Mouse (Mus musculus) neural tube, embryonic 11.5 days (tissue): ENCODE measurements around the gene Ttc38. TPM values are rescaled to one million over a fixed set of nuclear protein-coding genes. Genes with fewer than 3 reads are reported as not detected.
"Not testable (repeated sequence)": the region's sequence is repeated elsewhere in the genome, so short reads cannot be mapped to it uniquely, and the experiment has no call there.

Source experiments
- ATAC-seq: fragments of 200-750 bp; cut with Nextera tagmentation; 2 replicates; pipeline ENCODE4 v1.8.0; 2017; ENCODE audit warnings: moderate number of reproducible peaks, mild to moderate bottlenecking, moderate TSS enrichment, moderate library complexity; ENCODE audit not compliant: insufficient read depth, low FRiP score, low TSS enrichment
- DNase-seq: peaks from one replicate; pipeline ENCODE4 v3.0.0-alpha.2; 2015; ENCODE audit warnings: low spot score
- H3K27ac ChIP-seq: fragments of 300-500 bp; sonication (generic); 2 replicates; pipeline ENCODE4 v1.5.1; 2014; ENCODE audit warnings: low read depth, mild to moderate bottlenecking, low read length
- H3K27me3 ChIP-seq: fragments of 300-500 bp; sonication (generic); 2 replicates; pipeline ENCODE4 v1.6.1; 2014; ENCODE audit warnings: mild to moderate bottlenecking, low read length, mixed read lengths; ENCODE audit not compliant: control insufficient read depth, insufficient read depth
- H3K36me3 ChIP-seq: fragments of 300-500 bp; sonication (generic); 2 replicates; pipeline ENCODE4 v1.6.1; 2014; ENCODE audit warnings: mild to moderate bottlenecking, low read length, moderate library complexity, mixed read lengths; ENCODE audit not compliant: control insufficient read depth, insufficient read depth
- H3K4me1 ChIP-seq: fragments of 300-500 bp; sonication (generic); 2 replicates; pipeline ENCODE4 v1.6.1; 2014; ENCODE audit warnings: low read length, mixed read lengths; ENCODE audit not compliant: control insufficient read depth, insufficient read depth
- H3K4me2 ChIP-seq: fragments of 300-500 bp; sonication (generic); 2 replicates; pipeline ENCODE4 v1.6.1; 2014; ENCODE audit warnings: low read depth, mild to moderate bottlenecking, moderate library complexity
- H3K4me3 ChIP-seq: fragments of 300-500 bp; sonication (generic); 2 replicates; pipeline ENCODE4 v1.5.1; 2014; ENCODE audit warnings: low read depth, low read length
- H3K9ac ChIP-seq: fragments of 300-500 bp; sonication (generic); 2 replicates; pipeline ENCODE4 v1.6.1; 2014; ENCODE audit warnings: mild to moderate bottlenecking, low read length
- H3K9me3 ChIP-seq: fragments of 300-500 bp; sonication (generic); 2 replicates; pipeline ENCODE4 v1.6.1; 2016; ENCODE audit warnings: low read length; ENCODE audit not compliant: control insufficient read depth
- WGBS: fragments of 180-500 bp; shearing (Covaris S2); extraction: QIAGEN DNeasy Blood & Tissue Kit; methylation state at CpG from one replicate; pipeline ENCODE4 v1.1.7; 2014; 5-methylcytosine and 5-hydroxymethylcytosine counted together
- polyA plus RNA-seq: library from polyadenylated mRNA; unstranded; fragments of >200 nt; fragmentation: Nextera tagmentation; extraction: Ambion mirVana; gene quantifications from 2 replicates; pipeline ENCODE4 v1.2.1, GENCODE M21; 2014

Gene Ttc38
- polyA plus RNA-seq, 1 experiment from 2014 or later = 2.9 TPM

DNA sequence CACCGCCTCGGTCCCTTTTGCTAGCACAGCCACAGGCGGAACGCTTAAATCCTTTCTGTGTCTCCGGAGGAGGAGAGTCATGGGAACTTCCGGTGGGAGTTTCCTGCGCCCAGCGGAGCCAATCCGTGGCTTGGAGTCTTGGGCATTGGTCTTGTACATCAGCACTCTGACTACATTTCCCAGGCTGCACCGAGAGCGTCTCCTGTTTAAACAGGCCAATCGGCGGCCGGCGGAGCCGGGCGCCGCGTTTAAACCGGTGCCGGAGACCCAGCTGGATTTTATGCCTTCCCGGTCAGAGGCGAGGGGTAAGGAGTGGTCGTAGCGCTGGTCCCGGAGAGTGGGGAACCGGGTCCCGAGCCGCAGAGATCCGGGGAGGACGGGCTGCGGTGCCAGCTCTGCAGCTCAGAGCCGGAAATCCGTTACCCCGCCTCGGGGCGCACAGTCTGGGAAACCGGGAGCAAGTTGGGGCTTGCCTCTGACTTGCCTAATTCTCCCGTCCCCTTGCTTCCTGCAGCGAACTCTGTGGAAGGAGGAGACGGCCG lies 27.5 kb downstream of the Ttc38 start, which contains the start of gene Gtse1:
Gtse1 (plus strand) TSS at position 256 of the 542 bp plus-strand sequence.
- peak; percentile 94 for DNase-seq
- peak within 1 kb of the TSS; percentile 76 for H3K4me3 ChIP-seq
- no peaks in the 10 kb centered on the region for H3K9me3 ChIP-seq
- under 1% methylated on average over 42 of the region's 42 CpGs for WGBS
- no peaks in the 10 kb centered on the region for H3K27me3 ChIP-seq
- H3K36me3 ChIP-seq = peaks cover 11% of the 10 kb centered on the region
- H3K4me1 ChIP-seq = peaks cover 9% of the 10 kb centered on the region; the same call in 1 of the 2 replicates
- H3K27ac ChIP-seq = peak within 1 kb of the TSS; percentile 47
- H3K9ac ChIP-seq = peak within 1 kb of the TSS; percentile 75
- peak; percentile 97 for ATAC-seq
- peak within 1 kb of the TSS; percentile 68 for H3K4me2 ChIP-seq

DNA sequence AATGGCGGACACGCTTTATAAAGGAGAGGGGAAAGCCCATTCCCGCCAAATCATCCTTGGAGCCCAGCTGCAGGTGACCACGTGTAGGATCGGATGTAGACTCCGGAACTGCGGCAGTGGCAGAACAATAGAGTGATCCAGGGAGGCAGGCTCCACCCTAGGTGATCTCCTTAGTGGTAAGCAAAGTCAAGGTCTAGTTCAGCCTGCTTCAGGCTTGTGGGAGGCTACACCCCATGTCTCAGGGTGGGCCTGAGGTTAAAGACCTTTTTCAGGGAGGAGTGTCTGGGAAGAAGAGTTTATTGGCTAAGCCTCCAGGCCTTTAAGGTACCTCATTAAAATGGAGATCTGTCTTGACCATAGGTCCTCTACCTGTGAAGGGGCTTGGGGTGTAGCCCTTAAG lies 33.8 kb downstream of the Ttc38 start:
- not testable (repeated sequence) for H3K9ac ChIP-seq, DNase-seq, ATAC-seq, H3K4me1 ChIP-seq, H3K27me3 ChIP-seq, H3K27ac ChIP-seq, H3K4me3 ChIP-seq, H3K4me2 ChIP-seq, H3K9me3 ChIP-seq
- H3K36me3 ChIP-seq = peaks cover 28% of the 10 kb centered on the region
- 92% methylated on average over 7 of the region's 7 CpGs for WGBS

DNA sequence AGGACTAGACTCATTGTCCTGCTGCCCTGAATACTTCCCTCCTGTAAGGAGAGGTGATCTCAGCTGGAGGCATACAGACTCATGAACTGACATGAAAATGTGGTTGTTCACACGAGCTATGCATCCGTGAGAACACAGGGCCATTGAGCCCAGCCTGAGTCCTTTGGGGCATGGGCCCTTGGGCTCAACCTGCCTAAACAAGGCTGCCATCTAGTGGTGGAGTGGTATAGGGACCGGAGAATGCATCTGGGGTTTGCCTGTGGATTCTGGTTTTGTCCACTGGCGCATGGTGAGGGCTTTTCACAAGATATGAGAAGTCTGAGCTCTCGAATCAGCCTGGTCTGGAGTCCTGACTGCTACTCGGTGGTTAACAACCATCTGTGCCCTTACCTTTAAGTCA lies 35.6 kb downstream of the Ttc38 start:
- H3K9me3 ChIP-seq = no peaks in the 10 kb centered on the region
- H3K27ac ChIP-seq = no peak overlapping the region
- H3K4me1 ChIP-seq = no peaks in the 10 kb centered on the region
- H3K4me3 ChIP-seq = no peak overlapping the region
- peaks cover 23% of the 10 kb centered on the region for H3K36me3 ChIP-seq
- 56% methylated on average over 6 of the region's 6 CpGs for WGBS
- DNase-seq (peak; percentile 61), ATAC-seq (no peak)
- H3K9ac ChIP-seq = no peak overlapping the region
- H3K4me2 ChIP-seq = no peak overlapping the region
- no peaks in the 10 kb centered on the region for H3K27me3 ChIP-seq

DNA sequence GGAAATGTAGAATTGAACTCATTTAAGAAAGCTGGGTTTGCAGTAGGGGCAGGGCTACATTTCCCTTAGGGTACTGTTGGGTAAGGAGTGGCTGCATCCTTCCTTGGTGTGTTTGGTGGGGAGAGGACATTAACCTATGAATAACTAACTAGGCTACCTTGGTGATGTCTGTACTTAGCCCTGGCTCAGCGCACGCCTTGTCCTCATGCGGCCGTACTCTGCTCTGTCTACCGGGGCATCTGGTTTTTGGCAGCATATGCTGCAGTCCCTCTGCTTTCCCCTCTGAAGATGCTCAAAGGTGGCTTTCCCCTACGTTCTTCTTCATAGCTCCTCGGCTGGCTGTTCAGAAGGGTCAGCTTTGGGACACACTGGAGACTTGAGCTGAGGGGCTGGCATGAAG lies 45.2 kb downstream of the Ttc38 start:
- no peak for ATAC-seq
- Histone ChIP-seq H3K4me2 (no peak overlapping the region), H3K27ac (no peak overlapping the region), H3K9me3 (no peaks in the 10 kb centered on the region), H3K4me3 (no peak overlapping the region), H3K27me3 (no peaks in the 10 kb centered on the region), H3K4me1 (peaks cover 7% of the 10 kb centered on the region; the same call in 1 of the 2 replicates), H3K9ac (no peak overlapping the region), H3K36me3 (peaks cover 7% of the 10 kb centered on the region)
- DNase-seq = no peak
- 91% methylated on average over 7 of the region's 7 CpGs for WGBS

DNA sequence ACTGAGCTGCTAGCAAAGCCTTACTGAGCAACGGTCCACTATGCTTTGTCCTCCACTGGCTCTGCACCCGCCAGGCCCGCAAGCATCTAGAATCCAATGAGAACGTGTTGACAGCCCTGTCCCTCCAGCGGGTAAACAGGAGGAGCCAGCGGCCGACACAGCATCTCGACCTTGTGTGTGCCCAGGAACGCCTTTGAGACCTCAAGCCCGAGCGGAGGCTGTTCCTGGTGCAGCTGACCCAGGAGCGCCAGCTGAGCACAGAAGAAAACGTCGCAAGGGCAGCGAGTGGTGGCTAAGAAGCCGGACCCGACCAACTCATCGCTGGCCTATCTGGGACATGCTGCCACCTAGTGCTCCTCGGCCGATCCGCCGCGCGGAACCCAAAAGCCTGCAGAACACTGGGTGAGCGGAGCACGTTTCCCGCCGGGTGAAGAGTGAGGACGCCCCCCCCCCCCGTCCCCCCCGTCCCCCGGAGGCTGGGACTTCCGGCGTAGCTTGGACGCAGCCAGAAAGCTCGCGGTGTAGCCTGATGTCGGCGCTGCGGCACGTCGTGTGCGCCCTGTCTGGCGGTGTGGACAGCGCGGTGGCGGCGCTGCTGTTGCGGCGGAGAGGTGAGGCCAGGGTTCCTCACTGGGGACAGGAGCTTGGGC lies 46.9 kb downstream of the Ttc38 start, which contains the start of gene Trmu:
Trmu (plus strand) TSS at position 465 of the 650 bp plus-strand sequence.
- ATAC-seq = peak; percentile 97
- under 1% methylated on average over 49 of the region's 50 CpGs for whole genome bisulfite sequencing
- peaks cover 9% of the 10 kb centered on the region for H3K36me3 ChIP-seq

DNA sequence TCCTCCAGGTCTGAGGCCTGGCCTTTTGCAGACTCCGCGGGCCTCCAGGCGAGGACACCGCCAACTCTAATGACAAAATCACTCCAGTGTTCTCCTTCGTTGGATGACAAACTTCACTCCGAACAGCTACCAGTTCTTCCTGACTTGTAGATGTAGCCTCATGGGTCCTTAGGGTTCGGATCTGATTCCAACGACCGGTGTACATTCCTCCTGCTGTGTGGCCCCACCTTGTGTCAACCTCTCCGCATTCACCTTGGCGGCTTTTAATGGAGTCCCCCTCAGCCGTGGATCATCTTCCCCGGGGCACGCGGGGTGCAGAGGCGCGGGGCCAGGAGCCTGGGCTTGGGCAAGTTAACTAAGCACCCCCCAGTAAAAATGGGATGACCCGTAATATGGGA lies 47.4 kb downstream of the Ttc38 start:
- 3% methylated on average over 18 of the region's 18 CpGs for WGBS

More for the DNA sequence above, 46.9 kb downstream of the Ttc38 start, which contains the start of gene Trmu:
- peaks cover 7% of the 10 kb centered on the region; the same call in 1 of the 2 replicates for H3K4me1 ChIP-seq
- H3K9ac ChIP-seq = peak within 1 kb of the TSS; percentile 75
- H3K9me3 ChIP-seq = no peaks in the 10 kb centered on the region
- H3K4me2 ChIP-seq = peak within 1 kb of the TSS; percentile 79
- DNase-seq = peak; percentile 96
- H3K4me3 ChIP-seq = peak within 1 kb of the TSS; percentile 50
- H3K27me3 ChIP-seq = no peaks in the 10 kb centered on the region
- H3K27ac ChIP-seq = peak within 1 kb of the TSS; percentile 74

DNA sequence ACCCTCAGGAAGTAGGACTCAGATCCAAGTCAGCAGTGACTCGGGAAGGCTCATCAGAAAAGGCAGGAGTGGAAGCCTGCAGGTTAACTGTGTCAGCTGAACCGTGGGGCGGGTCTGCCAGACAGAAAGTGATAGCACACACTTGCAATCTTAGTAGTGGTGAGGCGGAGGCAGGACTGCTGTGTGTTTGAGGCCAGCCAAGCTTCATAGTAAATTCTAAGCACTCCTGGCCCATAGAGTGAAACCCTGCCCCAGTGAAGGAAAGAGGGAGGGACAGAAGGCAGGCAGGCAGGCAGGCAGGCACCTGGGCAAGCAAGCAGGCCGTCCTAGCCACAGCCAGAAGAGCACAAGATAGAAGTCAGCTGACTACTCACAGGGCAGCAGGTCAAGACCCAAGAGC lies 53.5 kb downstream of the Ttc38 start:
- peaks cover 8% of the 10 kb centered on the region for H3K36me3 ChIP-seq
- WGBS = 87% methylated on average over 5 of the region's 5 CpGs
- H3K27me3 ChIP-seq = no peaks in the 10 kb centered on the region
- no peak overlapping the region for H3K4me2 ChIP-seq
- H3K4me1 ChIP-seq = no peaks in the 10 kb centered on the region
- no peaks in the 10 kb centered on the region for H3K9me3 ChIP-seq
- no peak overlapping the region for H3K4me3 ChIP-seq
- H3K27ac ChIP-seq = no peak overlapping the region
- no peak overlapping the region for H3K9ac ChIP-seq
- DNase-seq = no peak
- ATAC-seq = no peak

More for the DNA sequence above, 47.4 kb downstream of the Ttc38 start:
- Histone ChIP-seq H3K4me3 (peak overlapping the region; percentile 50), H3K27ac (0 out of 2 replicates have a peak overlapping the region, but pooled peaks have one; percentile 36), H3K9ac (peak overlapping the region; percentile 75), H3K27me3 (no peaks in the 10 kb centered on the region), H3K4me1 (peaks cover 7% of the 10 kb centered on the region; the same call in 1 of the 2 replicates), H3K36me3 (peaks cover 9% of the 10 kb centered on the region), H3K4me2 (peak overlapping the region; percentile 79), H3K9me3 (no peaks in the 10 kb centered on the region)
- ATAC-seq = no peak; the same call in 1 of the 2 replicates
- no peak for DNase-seq

DNA sequence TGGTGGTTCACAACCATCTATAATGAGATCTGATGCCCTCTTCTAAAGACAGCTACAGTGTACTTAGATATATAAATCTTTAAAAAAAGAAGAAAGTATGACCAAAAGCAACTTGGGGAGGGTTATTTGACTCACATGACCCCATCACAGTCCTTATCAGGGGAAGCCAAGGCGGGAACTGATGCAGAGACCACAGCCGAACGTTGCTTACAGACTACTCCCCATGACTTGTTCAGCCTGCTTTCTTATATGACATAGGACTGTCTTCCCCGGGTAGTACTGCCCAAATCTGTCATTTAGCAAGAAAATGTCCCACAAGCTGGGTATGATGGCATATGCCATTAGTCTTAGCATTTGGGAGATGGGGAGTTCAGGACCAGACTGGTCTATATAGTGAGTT lies 57.1 kb downstream of the Ttc38 start:
- H3K4me2 ChIP-seq = no peak overlapping the region
- H3K9me3 ChIP-seq = no peaks in the 10 kb centered on the region
- ATAC-seq (no peak), DNase-seq (no peak)
- no peak overlapping the region for H3K9ac ChIP-seq
- H3K36me3 ChIP-seq = peaks cover 7% of the 10 kb centered on the region
- no peak overlapping the region for H3K27ac ChIP-seq
- no peaks in the 10 kb centered on the region for H3K27me3 ChIP-seq
- H3K4me1 ChIP-seq = peaks cover 13% of the 10 kb centered on the region; the same call in 1 of the 2 replicates
- H3K4me3 ChIP-seq = no peak overlapping the region
- WGBS = 94% methylated on average over 4 of the region's 4 CpGs
